Mouse (Mus musculus) liver, embryonic 12.5 days (tissue): ENCODE measurements around the gene Myo9a. TPM values are rescaled to one million over a fixed set of nuclear protein-coding genes. Genes with fewer than 3 reads are reported as not detected.

ENCODE experiments used
- ATAC-seq: fragments of 200-750 bp; cut with Nextera tagmentation; 2 replicates; pipeline ENCODE4 v1.8.0; 2017; ENCODE audit warnings: moderate number of reproducible peaks, mild to moderate bottlenecking, moderate library complexity
- H3K27ac ChIP-seq: fragments of 300-500 bp; sonication (generic); 2 replicates; pipeline ENCODE4 v1.5.1; 2016; ENCODE audit warnings: mild to moderate bottlenecking
- H3K27me3 ChIP-seq: fragments of 300-500 bp; sonication (generic); replicated peaks from 2 replicates; pipeline ENCODE4 v1.6.1; 2016; ENCODE audit warnings: mild to moderate bottlenecking, moderate library complexity
- H3K36me3 ChIP-seq: fragments of 300-500 bp; sonication (generic); 2 replicates; pipeline ENCODE4 v1.6.1; 2016; ENCODE audit warnings: mild to moderate bottlenecking, moderate library complexity
- H3K4me1 ChIP-seq: fragments of 300-500 bp; sonication (generic); 2 replicates; pipeline ENCODE4 v1.6.1; 2016
- H3K4me2 ChIP-seq: fragments of 300-500 bp; sonication (generic); 2 replicates; pipeline ENCODE4 v1.6.1; 2016; ENCODE audit warnings: mild to moderate bottlenecking, moderate library complexity
- H3K4me3 ChIP-seq: fragments of 300-500 bp; sonication (generic); 2 replicates; pipeline ENCODE4 v1.5.1; 2016; ENCODE audit warnings: mild to moderate bottlenecking, moderate library complexity
- H3K9ac ChIP-seq: fragments of 300-500 bp; sonication (generic); 2 replicates; pipeline ENCODE4 v1.6.1; 2016; ENCODE audit warnings: mild to moderate bottlenecking, moderate library complexity
- H3K9me3 ChIP-seq: fragments of 300-500 bp; sonication (generic); replicated peaks from 2 replicates; pipeline ENCODE4 v1.6.1; 2016; ENCODE audit warnings: mild to moderate bottlenecking, moderate library complexity
- WGBS: fragments of 180-500 bp; shearing (Covaris S2); methylation state at CpG from one replicate; pipeline ENCODE4 v1.1.7; 2016; ENCODE audit not compliant: insufficient replicate concordance; 5-methylcytosine and 5-hydroxymethylcytosine counted together
- polyA plus RNA-seq: library from polyadenylated mRNA; unstranded; fragments of >200 nt; fragmentation: Nextera tagmentation; extraction: Ambion mirVana; gene quantifications from 2 replicates; pipeline ENCODE4 v1.2.1, GENCODE M21; 2016

Myo9a gene
- polyA plus RNA-seq, 1 experiment from 2014 or later, result 4.9 TPM

GRCm38 (mm10) chr9:59971263-59971662 is 220.6 kb downstream of the Myo9a start:
- ATAC-seq, result no peak
- H3K4me2 ChIP-seq, result no peak overlapping the region
- H3K4me3 ChIP-seq, result no peak overlapping the region
- 53% methylated on average over 4 of the region's 4 CpGs for WGBS
- H3K27me3 ChIP-seq, result no peaks in the 10 kb centered on the region
- H3K9ac ChIP-seq, result no peak overlapping the region
- H3K27ac ChIP-seq, result no peak overlapping the region
- no peaks in the 10 kb centered on the region for H3K36me3 ChIP-seq
- H3K4me1 ChIP-seq, result no peaks in the 10 kb centered on the region
- no peaks in the 10 kb centered on the region for H3K9me3 ChIP-seq

Other genes starting within 250 kb of the Myo9a start
- gene Hexa, start 211.4 kb upstream of the Myo9a start, polyA plus RNA-seq, result 42.4 and 42.5 TPM in 2 replicates
- not detected in 2 replicates for gene Tmem202, start 211.0 kb upstream of the Myo9a start, polyA plus RNA-seq
- 0.11 TPM in 1 of 2 replicates, not detected in the other for gene Celf6, start 173.0 kb upstream of the Myo9a start, polyA plus RNA-seq
- 6.4 and 7.5 TPM in 2 replicates for gene Parp6, start 133.6 kb upstream of the Myo9a start, polyA plus RNA-seq
- gene Pkm, start 94.5 kb upstream of the Myo9a start, polyA plus RNA-seq, result 439 and 489 TPM in 2 replicates
- gene Gramd2, start 70.8 kb upstream of the Myo9a start, polyA plus RNA-seq, result 0.04 and 0.07 TPM in 2 replicates
- gene Senp8, start 186 bp upstream of the Myo9a start, polyA plus RNA-seq, result 5.0 and 5.7 TPM in 2 replicates
- not detected in 2 replicates for gene Nr2e3, start 209.8 kb downstream of the Myo9a start, polyA plus RNA-seq